Mouse (Mus musculus) forebrain, embryonic 15.5 days (tissue): ENCODE measurements around the gene Neu1. TPM values are rescaled to one million over a fixed set of nuclear protein-coding genes. Genes with fewer than 3 reads are reported as not detected.

Experiments
- ATAC-seq: fragments of 200-750 bp; cut with Nextera tagmentation; replicated peaks from 2 replicates; pipeline ENCODE4 v1.8.0; 2017; ENCODE audit warnings: mild to moderate bottlenecking, moderate TSS enrichment, moderate library complexity
- H3K27ac ChIP-seq: fragments of 300-500 bp; sonication (generic); replicated peaks from 2 replicates; pipeline ENCODE4 v1.5.1; 2015; ENCODE audit warnings: mild to moderate bottlenecking, inconsistent platforms
- H3K27me3 ChIP-seq: fragments of 300-500 bp; sonication (generic); 2 replicates; pipeline ENCODE4 v1.6.1; 2015; ENCODE audit warnings: inconsistent platforms
- H3K36me3 ChIP-seq: fragments of 300-500 bp; sonication (generic); 2 replicates; pipeline ENCODE4 v1.6.1; 2015; ENCODE audit warnings: mild to moderate bottlenecking, inconsistent platforms
- H3K4me1 ChIP-seq: fragments of 300-500 bp; sonication (generic); 2 replicates; pipeline ENCODE4 v1.6.1; 2015; ENCODE audit warnings: inconsistent platforms
- H3K4me2 ChIP-seq: fragments of 300-500 bp; sonication (generic); replicated peaks from 2 replicates; pipeline ENCODE4 v1.6.1; 2015; ENCODE audit warnings: mild to moderate bottlenecking, inconsistent platforms
- H3K4me3 ChIP-seq: fragments of 300-500 bp; sonication (generic); 2 replicates; pipeline ENCODE4 v1.5.1; 2015; ENCODE audit warnings: mild to moderate bottlenecking, inconsistent platforms
- H3K9ac ChIP-seq: fragments of 300-500 bp; sonication (generic); replicated peaks from 2 replicates; pipeline ENCODE4 v1.6.1; 2015; ENCODE audit warnings: mild to moderate bottlenecking, inconsistent platforms
- H3K9me3 ChIP-seq: fragments of 300-500 bp; sonication (generic); 2 replicates; pipeline ENCODE4 v1.6.1; 2016; ENCODE audit warnings: inconsistent platforms
- WGBS: fragments of 180-500 bp; shearing (Covaris S2); methylation state at CpG from one replicate; pipeline ENCODE4 v1.1.7; 2015; ENCODE audit warnings: mixed read lengths; 5-methylcytosine and 5-hydroxymethylcytosine counted together
- polyA plus RNA-seq: library from polyadenylated mRNA; unstranded; fragments of >200 nt; fragmentation: Nextera tagmentation; extraction: Ambion mirVana; gene quantifications from 2 replicates; pipeline ENCODE4 v1.2.1, GENCODE M21; 2015

Gene Neu1
- polyA plus RNA-seq, 1 experiment from 2014 or later = 31.0 TPM

GRCm38 (mm10) chr17:34913930-34914665 is 17.0 kb upstream of the Neu1 start, which contains the start of gene Slc44a4:
Gene Slc44a4 (plus strand): TSS chr17:34914466.
- Histone ChIP-seq H3K9me3 (no peaks in the 10 kb centered on the region), H3K27ac (no peak within 1 kb of the TSS), H3K4me2 (no peak within 1 kb of the TSS), H3K9ac (no peak within 1 kb of the TSS), H3K27me3 (no peaks in the 10 kb centered on the region), H3K4me1 (no peaks in the 10 kb centered on the region), H3K36me3 (peaks cover 49% of the 10 kb centered on the region), H3K4me3 (no peak within 1 kb of the TSS)
- 35% methylated on average over 18 of the region's 18 CpGs for WGBS
- ATAC-seq = no peak

GRCm38 (mm10) chr17:34915410-34915831 is 15.6 kb upstream of the Neu1 start:
- WGBS = 30% methylated on average over 9 of the region's 11 CpGs
- no peak overlapping the region for H3K9ac ChIP-seq

GRCm38 (mm10) chr17:34916316-34916715 is 14.7 kb upstream of the Neu1 start:
- H3K9me3 ChIP-seq = no peaks in the 10 kb centered on the region

More at GRCm38 (mm10) chr17:34915410-34915831, 15.6 kb upstream of the Neu1 start:
- H3K4me3 ChIP-seq = no peak overlapping the region
- H3K4me2 ChIP-seq = no peak overlapping the region
- no peak for ATAC-seq
- H3K36me3 ChIP-seq = peaks cover 36% of the 10 kb centered on the region
- no peaks in the 10 kb centered on the region for H3K9me3 ChIP-seq
- no peak overlapping the region for H3K27ac ChIP-seq
- H3K27me3 ChIP-seq = no peaks in the 10 kb centered on the region
- H3K4me1 ChIP-seq = no peaks in the 10 kb centered on the region

GRCm38 (mm10) chr17:34917188-34917587 is 13.9 kb upstream of the Neu1 start:
- peaks cover 18% of the 10 kb centered on the region for H3K36me3 ChIP-seq
- no peak overlapping the region for H3K4me3 ChIP-seq
- no peak overlapping the region for H3K27ac ChIP-seq
- H3K9ac ChIP-seq = no peak overlapping the region
- 87% methylated on average over 9 of the region's 9 CpGs for WGBS
- ATAC-seq = no peak
- H3K27me3 ChIP-seq = no peaks in the 10 kb centered on the region
- no peak overlapping the region for H3K4me2 ChIP-seq
- no peaks in the 10 kb centered on the region for H3K4me1 ChIP-seq
- no peaks in the 10 kb centered on the region for H3K9me3 ChIP-seq

More at GRCm38 (mm10) chr17:34916316-34916715, 14.7 kb upstream of the Neu1 start:
- Histone ChIP-seq H3K27ac (no peak overlapping the region), H3K27me3 (no peaks in the 10 kb centered on the region), H3K4me1 (no peaks in the 10 kb centered on the region), H3K36me3 (peaks cover 27% of the 10 kb centered on the region), H3K4me3 (no peak overlapping the region), H3K4me2 (no peak overlapping the region), H3K9ac (no peak overlapping the region)
- 87% methylated on average over 5 of the region's 5 CpGs for WGBS
- ATAC-seq = no peak

- H3K9ac ChIP-seq = no peak overlapping the region
- ATAC-seq = no peak
- H3K36me3 ChIP-seq = no peaks in the 10 kb centered on the region
- no peaks in the 10 kb centered on the region for H3K27me3 ChIP-seq
- H3K27ac ChIP-seq = no peak overlapping the region
- WGBS = 48% methylated on average over 6 of the region's 6 CpGs
- no peaks in the 10 kb centered on the region for H3K9me3 ChIP-seq
- H3K4me2 ChIP-seq = no peak overlapping the region
- H3K4me1 ChIP-seq = no peaks in the 10 kb centered on the region
- H3K4me3 ChIP-seq = no peak overlapping the region
Observed at GRCm38 (mm10) chr17:34922939-34923338, 8.1 kb upstream of the Neu1 start.

- 64% methylated on average over 5 of the region's 5 CpGs for WGBS
- no peak overlapping the region for H3K27ac ChIP-seq
- H3K9me3 ChIP-seq = no peaks in the 10 kb centered on the region
- H3K27me3 ChIP-seq = no peaks in the 10 kb centered on the region
- no peak overlapping the region for H3K4me3 ChIP-seq
- no peaks in the 10 kb centered on the region for H3K36me3 ChIP-seq
- no peaks in the 10 kb centered on the region for H3K4me1 ChIP-seq
- ATAC-seq = no peak
- no peak overlapping the region for H3K4me2 ChIP-seq
- no peak overlapping the region for H3K9ac ChIP-seq
Observed at GRCm38 (mm10) chr17:34924258-34924657, 6.8 kb upstream of the Neu1 start.

GRCm38 (mm10) chr17:34927306-34928019 is 3.6 kb upstream of the Neu1 start:
- Histone ChIP-seq H3K27me3 (no peaks in the 10 kb centered on the region), H3K4me3 (no peak overlapping the region)
- WGBS = 88% methylated on average over 18 of the region's 18 CpGs

GRCm38 (mm10) chr17:34928841-34929240 is 2.2 kb upstream of the Neu1 start:
- Histone ChIP-seq H3K4me1 (peaks cover 9% of the 10 kb centered on the region), H3K9ac (no peak overlapping the region), H3K4me2 (no peak overlapping the region), H3K36me3 (no peaks in the 10 kb centered on the region), H3K27ac (no peak overlapping the region), H3K4me3 (no peak overlapping the region), H3K9me3 (no peaks in the 10 kb centered on the region), H3K27me3 (no peaks in the 10 kb centered on the region)
- 87% methylated on average over 4 of the region's 4 CpGs for WGBS
- ATAC-seq = no peak

More at GRCm38 (mm10) chr17:34927306-34928019, 3.6 kb upstream of the Neu1 start:
- Histone ChIP-seq H3K4me2 (no peak overlapping the region), H3K4me1 (peaks cover 9% of the 10 kb centered on the region), H3K27ac (no peak overlapping the region), H3K9ac (no peak overlapping the region), H3K9me3 (no peaks in the 10 kb centered on the region), H3K36me3 (no peaks in the 10 kb centered on the region)
- ATAC-seq = no peak

GRCm38 (mm10) chr17:34931735-34932098 is 664 bp downstream of the Neu1 start:
- Histone ChIP-seq H3K27me3 (no peaks in the 10 kb centered on the region), H3K9me3 (no peaks in the 10 kb centered on the region), H3K4me2 (peak overlapping the region; percentile 85), H3K36me3 (0 out of 2 replicates have a peak, but pooled peaks cover 2% of the 10 kb centered on the region), H3K27ac (0 out of 2 replicates have a peak overlapping the region, but pooled peaks have one; percentile 49), H3K4me3 (peak overlapping the region; percentile 93), H3K9ac (peak overlapping the region; percentile 85), H3K4me1 (peaks cover 9% of the 10 kb centered on the region)
- peak; percentile 44; the same call in 1 of the 2 replicates for ATAC-seq
- WGBS = 14% methylated on average over 14 of the region's 14 CpGs

- 89% methylated on average over 8 of the region's 8 CpGs for WGBS
- Histone ChIP-seq H3K4me3 (peak overlapping the region; percentile 93), H3K27me3 (no peaks in the 10 kb centered on the region), H3K9me3 (no peaks in the 10 kb centered on the region), H3K36me3 (0 out of 2 replicates have a peak, but pooled peaks cover 2% of the 10 kb centered on the region), H3K4me1 (peaks cover 9% of the 10 kb centered on the region), H3K9ac (peak overlapping the region; percentile 85), H3K27ac (no peak overlapping the region), H3K4me2 (peak overlapping the region; percentile 85)
- ATAC-seq = no peak
Observed at GRCm38 (mm10) chr17:34932287-34932686, 1.2 kb downstream of the Neu1 start.

- 79% methylated on average over 24 of the region's 24 CpGs for WGBS
- Histone ChIP-seq H3K9me3 (no peaks in the 10 kb centered on the region), H3K36me3 (0 out of 2 replicates have a peak, but pooled peaks cover 2% of the 10 kb centered on the region), H3K27ac (no peak overlapping the region), H3K4me3 (no peak overlapping the region), H3K27me3 (no peaks in the 10 kb centered on the region), H3K4me1 (peaks cover 9% of the 10 kb centered on the region), H3K9ac (no peak overlapping the region), H3K4me2 (no peak overlapping the region)
- ATAC-seq = no peak
Observed at GRCm38 (mm10) chr17:34934031-34934430, 3.0 kb downstream of the Neu1 start.

GRCm38 (mm10) chr17:34934830-34935229 is 3.8 kb downstream of the Neu1 start:
- Histone ChIP-seq H3K36me3 (0 out of 2 replicates have a peak, but pooled peaks cover 2% of the 10 kb centered on the region), H3K9me3 (no peaks in the 10 kb centered on the region)

More at GRCm38 (mm10) chr17:34934830-34935229, 3.8 kb downstream of the Neu1 start:
- ATAC-seq = no peak
- no peak overlapping the region for H3K9ac ChIP-seq
- H3K27me3 ChIP-seq = no peaks in the 10 kb centered on the region
- no peak overlapping the region for H3K4me2 ChIP-seq
- peaks cover 9% of the 10 kb centered on the region for H3K4me1 ChIP-seq
- H3K4me3 ChIP-seq = no peak overlapping the region
- H3K27ac ChIP-seq = no peak overlapping the region
- WGBS = 57% methylated on average over 8 of the region's 8 CpGs
